Mouse (Mus musculus): ENCODE data around the gene Lamb3.

The Lamb3 gene

GRCm38 (mm10) chr1:193207503-193207902 lies at the start of gene Lamb3:
Gene Lamb3 (plus strand): TSS chr1:193207699.
- DNase-seq (ENCODE audit: low read depth): peak; percentile 50

DNA sequence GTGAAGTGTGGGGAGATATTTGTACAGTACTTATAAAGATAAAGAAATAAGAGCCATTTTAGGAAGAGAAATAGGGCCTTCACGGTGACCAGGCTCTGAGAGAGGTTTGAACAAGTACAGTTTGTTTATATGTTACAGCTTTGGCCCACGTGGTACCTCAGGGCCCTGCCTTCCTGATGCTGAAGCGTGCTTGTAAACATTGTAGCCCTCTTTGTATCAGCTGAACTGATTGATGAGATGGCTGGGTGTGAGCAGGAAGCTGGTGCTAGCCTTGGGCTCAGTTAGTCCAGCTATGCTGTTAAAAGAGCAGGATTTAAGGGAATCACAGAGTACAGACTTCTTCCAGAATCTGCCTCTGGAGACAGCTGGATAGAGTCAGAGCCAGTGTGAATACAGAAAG lies 48.3 kb upstream of the Lamb3 start:
- peak; percentile 46 for DNase-seq (ENCODE audit: low read depth)

- DNase-seq (ENCODE audit: low read depth): peak; percentile 61
These were observed 47.9 kb upstream of the Lamb3 start for GRCm38 (mm10) chr1:193159613-193160012.

GRCm38 (mm10) chr1:193160317-193161032 lies 47.0 kb upstream of the Lamb3 start:
- DNase-seq (ENCODE audit: low read depth): peak; percentile 64

DNA sequence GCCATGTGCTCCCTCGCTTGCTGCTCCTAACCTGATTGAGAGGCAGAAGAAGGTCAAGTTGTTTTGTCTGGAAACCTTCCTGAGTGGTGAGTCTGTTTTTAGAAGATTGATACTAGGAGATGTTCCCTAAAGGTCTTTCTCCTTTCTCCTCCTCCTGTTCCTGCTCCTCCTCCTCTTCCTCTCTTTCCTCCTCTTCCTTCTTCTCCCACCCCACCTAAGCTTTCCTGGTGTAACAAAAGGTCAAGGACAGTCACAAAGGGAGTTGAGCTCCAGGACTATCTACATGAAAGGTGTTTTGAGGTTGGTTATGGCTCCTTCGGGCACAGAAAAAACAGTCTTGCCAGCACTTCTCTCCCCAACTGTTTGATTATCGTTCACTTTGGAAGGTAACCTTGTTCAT lies 39.8 kb upstream of the Lamb3 start, which contains the start of gene A130010J15Rik:
A130010J15Rik (plus strand) TSS at position 301 of the 400 bp plus-strand sequence.
- DNase-seq (ENCODE audit: low read depth): no peak

- peak; percentile 51 for DNase-seq (ENCODE audit: low read depth)
These were observed 38.3 kb upstream of the Lamb3 start for GRCm38 (mm10) chr1:193169228-193169627.

GRCm38 (mm10) chr1:193169856-193170255 lies 37.6 kb upstream of the Lamb3 start:
- peak; percentile 82 for DNase-seq (ENCODE audit: low read depth)

DNA sequence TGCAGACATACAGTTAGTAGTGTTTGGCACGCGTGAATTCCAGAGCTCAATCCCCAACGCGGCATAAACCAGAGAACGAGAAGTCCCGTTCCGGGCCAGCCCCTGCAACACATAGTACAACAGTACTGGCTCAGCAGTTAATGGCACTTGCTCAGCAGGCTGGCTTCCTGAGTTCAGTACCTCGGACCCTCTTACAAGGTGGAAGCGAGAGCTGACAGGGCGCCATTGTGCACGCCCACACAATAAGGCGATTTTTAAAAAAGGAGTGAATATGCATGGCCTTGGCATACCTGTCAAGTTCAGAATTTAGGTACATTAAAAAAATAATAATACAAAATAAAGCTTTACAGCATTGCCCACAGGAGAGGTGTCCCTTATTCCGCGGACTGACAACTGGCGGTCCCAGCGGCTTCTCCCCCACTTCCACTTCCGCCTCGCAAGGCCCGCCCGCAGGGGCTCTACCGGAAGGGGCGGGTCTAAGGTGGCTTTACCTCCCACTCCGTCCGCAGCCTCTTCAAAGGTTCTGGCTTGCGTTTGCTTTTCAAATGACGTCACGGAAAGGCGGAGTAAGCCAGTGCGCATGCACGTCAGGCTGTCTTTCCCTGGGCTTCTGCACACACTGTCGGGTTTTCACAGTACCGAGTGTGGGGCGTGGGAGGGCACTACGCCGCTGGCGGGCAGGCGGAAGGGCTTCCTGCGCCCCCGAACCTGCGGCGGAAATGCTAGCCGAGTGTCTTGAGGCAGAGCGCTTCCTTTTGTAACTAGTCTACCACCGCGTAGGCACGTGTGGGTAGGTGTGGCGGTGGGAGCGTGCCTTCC lies 34.3 kb upstream of the Lamb3 start:
- DNase-seq (ENCODE audit: low read depth): peak; percentile 100

DNA sequence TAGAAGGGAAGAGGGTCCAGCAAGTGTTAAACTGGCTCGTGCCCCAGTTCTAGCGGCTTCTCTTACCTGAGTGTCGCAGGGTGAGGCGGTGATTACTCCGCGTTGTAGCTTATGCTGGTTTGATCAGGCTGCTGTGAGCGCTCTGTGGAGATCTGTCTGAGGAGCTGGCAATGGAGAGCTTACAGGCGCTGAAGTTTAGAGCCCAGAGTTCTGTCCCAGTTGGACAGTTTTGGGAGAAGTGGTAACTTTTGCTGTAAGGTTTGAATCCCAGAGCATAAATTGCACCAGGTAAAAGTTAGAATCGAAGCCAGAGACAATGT lies 33.7 kb upstream of the Lamb3 start:
- DNase-seq (ENCODE audit: low read depth): no peak

- DNase-seq (ENCODE audit: low read depth): no peak
These were observed 33.3 kb upstream of the Lamb3 start for GRCm38 (mm10) chr1:193174143-193174733.

GRCm38 (mm10) chr1:193181104-193181503 lies 26.4 kb upstream of the Lamb3 start:
- DNase-seq (ENCODE audit: low read depth): peak; percentile 69

- DNase-seq (ENCODE audit: low read depth): no peak
These were observed 19.2 kb upstream of the Lamb3 start for GRCm38 (mm10) chr1:193188257-193188656.

DNA sequence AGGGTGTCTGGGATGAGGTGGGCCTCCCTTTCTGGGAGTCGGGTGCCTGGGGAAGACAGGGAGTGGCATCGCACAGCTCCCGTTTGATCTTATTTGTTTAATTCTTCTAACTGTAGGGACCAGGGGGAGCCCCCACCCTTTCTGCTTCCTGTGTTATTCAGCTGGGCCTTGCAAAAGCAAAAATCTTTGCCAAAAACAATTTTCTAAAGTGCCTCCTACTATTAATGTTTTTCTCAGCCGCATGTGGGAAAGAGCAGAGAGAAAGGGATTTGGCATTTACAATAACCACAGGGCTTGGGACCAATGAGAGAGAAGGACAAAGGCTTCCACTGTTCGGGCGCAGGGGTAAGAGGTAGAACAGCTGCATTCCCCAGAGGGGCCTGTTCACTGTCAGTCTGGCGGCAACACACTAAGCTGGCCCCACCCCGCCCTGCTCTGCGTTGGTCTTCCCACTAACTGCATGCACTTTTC lies 18.3 kb upstream of the Lamb3 start:
- DNase-seq (ENCODE audit: low read depth): peak; percentile 64

DNA sequence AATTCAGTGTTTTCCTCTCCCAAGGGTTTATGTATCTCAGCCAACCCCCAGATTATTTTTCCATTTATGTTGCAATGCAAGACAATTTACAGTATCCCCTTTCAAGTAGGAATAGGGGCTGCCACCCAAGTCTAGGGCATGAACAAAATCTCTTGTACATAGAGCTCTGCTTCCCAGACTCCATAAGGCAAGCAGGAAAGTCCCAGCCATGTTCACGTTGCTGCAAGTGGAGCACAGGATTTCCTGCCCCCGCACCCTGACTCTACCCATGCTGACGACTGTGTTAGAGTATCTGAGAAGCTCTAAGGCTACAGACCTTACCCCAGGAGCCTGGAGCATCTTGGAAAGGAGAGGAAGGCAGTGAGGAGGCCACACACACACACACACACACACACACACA lies 17.7 kb upstream of the Lamb3 start:
- peak; percentile 43 for DNase-seq (ENCODE audit: low read depth)

- DNase-seq (ENCODE audit: low read depth): no peak
These were observed 15.7 kb upstream of the Lamb3 start for GRCm38 (mm10) chr1:193191675-193192283.

DNA sequence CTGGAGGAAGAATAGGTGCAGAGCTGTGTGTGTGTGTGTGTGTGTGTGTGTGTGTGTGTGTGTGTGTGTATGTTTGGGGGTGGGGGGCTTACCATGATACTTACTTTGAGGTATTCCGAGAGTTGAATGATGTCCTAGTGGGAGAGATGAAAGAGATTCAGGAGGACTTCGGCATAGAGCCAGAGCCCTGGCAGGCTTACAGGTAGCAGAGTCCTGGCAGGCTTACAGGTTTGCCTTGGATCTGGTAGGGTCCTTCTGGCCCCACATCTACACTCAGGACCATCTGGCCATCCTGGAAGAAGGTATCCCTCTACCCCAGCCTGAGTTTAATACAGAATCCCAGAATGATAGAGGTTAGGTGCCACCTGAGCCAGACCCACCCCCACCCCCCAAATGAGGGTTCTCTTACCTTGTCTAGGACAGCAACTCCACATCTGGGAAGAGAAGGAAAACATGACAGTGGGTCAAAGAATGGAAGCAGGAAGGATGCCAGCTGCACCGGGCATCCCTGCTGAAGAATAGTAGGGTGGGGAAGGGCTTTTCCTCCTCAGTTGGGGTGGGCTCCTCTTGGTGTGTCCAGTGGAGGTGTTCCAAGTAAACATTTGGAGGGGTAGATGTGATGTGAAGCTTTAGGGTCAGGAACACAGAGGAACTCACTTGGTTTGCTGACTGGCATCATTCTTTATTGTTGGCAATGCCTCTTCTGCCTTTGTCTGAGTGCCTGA lies 12.9 kb upstream of the Lamb3 start:
- no peak for DNase-seq (ENCODE audit: low read depth)

GRCm38 (mm10) chr1:193195169-193195810 lies 12.2 kb upstream of the Lamb3 start:
- DNase-seq (ENCODE audit: low read depth): no peak

DNA sequence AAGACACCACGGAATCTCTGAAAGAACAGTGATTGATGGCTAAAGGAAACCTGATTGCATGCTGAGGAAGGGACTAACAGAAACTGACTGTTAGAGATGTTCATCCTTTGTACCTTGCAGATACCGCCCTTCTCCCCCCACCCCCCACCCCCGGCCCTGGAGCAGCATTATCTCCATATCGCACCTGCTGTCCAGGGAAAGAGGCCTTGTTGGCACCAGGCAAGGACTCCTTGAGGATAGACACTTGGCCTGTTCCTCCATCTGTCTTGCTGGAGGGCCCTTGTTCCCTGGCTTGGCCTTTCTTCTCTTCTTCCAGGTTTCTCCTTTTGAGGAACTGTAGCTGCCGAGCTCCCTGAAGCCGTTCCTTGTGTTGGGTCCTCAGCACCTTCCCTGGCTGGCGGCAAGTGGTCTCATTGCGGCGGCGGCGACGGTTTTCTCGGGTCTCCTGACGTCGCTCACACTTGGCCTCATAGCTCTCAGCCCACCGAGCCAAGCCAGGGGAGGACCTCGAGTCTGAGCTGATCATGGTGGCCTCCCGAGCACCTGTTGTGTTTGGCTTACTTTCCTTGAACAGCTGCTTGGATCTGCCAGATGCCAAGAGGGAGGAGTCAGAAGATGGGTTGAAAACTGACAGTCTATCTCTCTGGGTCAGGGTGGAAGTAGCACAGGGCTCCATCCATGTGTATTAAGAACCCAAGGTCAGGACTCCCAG lies 9.8 kb upstream of the Lamb3 start:
- DNase-seq (ENCODE audit: low read depth): no peak

- peak; percentile 51 for DNase-seq (ENCODE audit: low read depth)
These were observed 9.2 kb upstream of the Lamb3 start for GRCm38 (mm10) chr1:193198312-193198711.

DNA sequence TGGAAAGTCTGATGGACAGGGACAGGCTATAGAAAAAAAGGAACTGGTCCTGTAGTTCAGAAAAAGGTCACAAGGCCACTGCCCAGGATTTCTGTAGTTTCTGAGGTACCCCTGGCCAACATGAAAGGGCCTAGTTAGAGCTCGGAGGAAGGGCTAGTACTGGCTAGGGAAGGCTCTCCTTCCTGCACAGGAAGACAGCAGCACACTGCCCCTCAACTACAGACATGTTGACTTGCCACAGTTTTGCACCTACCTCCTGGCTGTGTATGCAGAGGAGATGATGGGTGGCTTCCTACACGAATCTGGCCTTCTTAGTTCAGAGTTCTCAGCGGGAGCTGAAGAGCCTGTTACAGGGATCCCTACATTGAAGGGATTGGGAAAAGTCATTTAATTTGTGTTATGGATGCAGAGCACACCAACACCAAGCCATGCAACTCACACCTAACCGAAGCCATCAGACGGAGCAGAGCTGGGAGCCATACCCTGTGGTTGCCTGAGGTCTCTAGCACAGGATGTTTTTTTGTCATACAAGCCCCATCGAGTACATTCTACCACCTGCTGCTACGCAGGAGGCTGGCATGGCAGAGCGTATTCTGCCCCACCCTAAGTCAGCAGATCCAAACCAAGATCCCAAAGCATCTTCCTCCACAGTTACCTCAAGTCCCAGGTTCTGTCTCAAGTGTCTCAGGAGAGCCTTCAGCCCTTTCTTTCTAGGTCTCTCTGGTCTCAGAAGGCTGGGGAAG lies 6.7 kb upstream of the Lamb3 start:
- DNase-seq (ENCODE audit: low read depth): no peak
